Mouse (Mus musculus) heart, adult 18-20 months (tissue): ENCODE data around the gene 2210011C24Rik. TPM values are rescaled to one million over a fixed set of nuclear protein-coding genes. Genes with fewer than 3 reads are reported as not detected.

Experiments
- microRNA-seq, 2 experiments: library from miRNA; unstranded; fragments of <30 nt; microRNA quantifications; one replicate each; pipeline ENCODE4 v1.2.0; 2022
- total RNA-seq, 2 experiments: library from RNA; stranded (reverse); gene quantifications; 2 replicates each; pipeline ENCODE4 v1.2.3; 2021

Gene 2210011C24Rik
- total RNA-seq, 2 experiments from 2014 or later: 2.0 to 3.1 TPM

Small RNA genes lying within 50 kb of the gene (microRNA-seq; reads per million reads assigned to microRNA genes)
- gene Mir1199 (8.7 to 14.3 reads per million in 2 experiments), gene Mir8111 (6.5 to 10.6 reads per million in 2 experiments)

Other genes with a start within 250 kb of the 2210011C24Rik start
- 10 to 100 TPM in 1 of 2 experiments, 1 to 10 TPM in 1; 9.9 to 10.9 TPM for gene Adgrl1, start 112.1 kb downstream of the 2210011C24Rik start, total RNA-seq
- 1 to 10 TPM; 1.4 to 1.7 TPM for gene Gm10644, start 57.0 kb downstream of the 2210011C24Rik start, total RNA-seq
- 1 to 10 TPM; 1.3 to 2.0 TPM for gene Asf1b, start 56.7 kb downstream of the 2210011C24Rik start, total RNA-seq
- gene Prkaca, start 39.2 kb downstream of the 2210011C24Rik start, total RNA-seq: 100 to 1,000 TPM; 327 to 347 TPM
- gene Samd1, start 14.5 kb downstream of the 2210011C24Rik start, total RNA-seq: 10 to 100 TPM; 22.0 to 26.7 TPM
- under 1 TPM in 1 of 2 experiments, not detected in 1; 0.20 TPM for gene 1700067K01Rik, start 10.7 kb downstream of the 2210011C24Rik start, total RNA-seq
- under 1 TPM; 0.30 to 0.33 TPM for gene Palm3, start 9.3 kb upstream of the 2210011C24Rik start, total RNA-seq
- 1 to 10 TPM; 3.1 to 5.4 TPM for gene Il27ra, start 30.4 kb upstream of the 2210011C24Rik start, total RNA-seq
- gene Rln3, start 32.8 kb upstream of the 2210011C24Rik start, total RNA-seq: not detected
- 1 to 10 TPM; 4.2 to 5.0 TPM for gene Gm10643, start 53.0 kb upstream of the 2210011C24Rik start, total RNA-seq
- gene Rfx1, start 54.7 kb upstream of the 2210011C24Rik start, total RNA-seq: 1 to 10 TPM; 8.3 to 9.1 TPM
- 1 to 10 TPM; 7.2 to 7.3 TPM for gene Dcaf15, start 92.6 kb upstream of the 2210011C24Rik start, total RNA-seq
- gene Podnl1, start 113.8 kb upstream of the 2210011C24Rik start, total RNA-seq: under 1 TPM in 1 of 2 experiments, not detected in 1; 0.10 TPM
- 10 to 100 TPM; 10.9 to 13.0 TPM for gene Cc2d1a, start 135.8 kb upstream of the 2210011C24Rik start, total RNA-seq
- under 1 TPM; 0.35 to 0.59 TPM for gene 4930432K21Rik, start 135.9 kb upstream of the 2210011C24Rik start, total RNA-seq
- 1 to 10 TPM in 1 of 2 experiments, not detected in 1; 1.2 TPM for gene Nanos3, start 173.0 kb upstream of the 2210011C24Rik start, total RNA-seq
- gene Zswim4, start 224.9 kb upstream of the 2210011C24Rik start, total RNA-seq: 1 to 10 TPM; 6.4 to 6.6 TPM
- 100 to 1,000 TPM; 213 to 219 TPM for gene D8Ertd738e, start 237.5 kb upstream of the 2210011C24Rik start, total RNA-seq
- gene Mri1, start 245.2 kb upstream of the 2210011C24Rik start, total RNA-seq: 10 to 100 TPM; 12.0 to 15.1 TPM